Mouse (Mus musculus): ENCODE measurements at regions not wholly inside any gene's neighbourhood (a gene's known extent, or its start where the extent isn't known, plus 50 kb on each side); places are given as distances from the start of the nearest gene placed in this dataset.

- no peaks in the 10 kb centered on the region for H3K36me3 ChIP-seq (ENCODE audit: control insufficient read depth, insufficient read depth, low read length)
- H3K4me2 ChIP-seq (ENCODE audit: low read depth), result peak overlapping the region; percentile 19; the same call in 1 of the 2 replicates
- WGBS, result 14% methylated on average over 11 of the region's 11 CpGs
- DNase-seq (ENCODE audit: low spot score), result peak; percentile 57
- H3K27ac ChIP-seq (ENCODE audit: low read depth, low read length), result peak overlapping the region; percentile 66
- H3K4me3 ChIP-seq (ENCODE audit: low read depth, low read length), result no peak overlapping the region
- no peak overlapping the region for H3K9ac ChIP-seq (ENCODE audit: low read length)
- H3K27me3 ChIP-seq (ENCODE audit: control insufficient read depth, insufficient read depth, low read length), result no peaks in the 10 kb centered on the region
- no peaks in the 10 kb centered on the region for H3K9me3 ChIP-seq (ENCODE audit: control insufficient read depth, low read length)
- H3K4me1 ChIP-seq (ENCODE audit: control insufficient read depth, insufficient read depth, low read length), result peaks cover 3% of the 10 kb centered on the region; the same call in 1 of the 2 replicates
- ATAC-seq (ENCODE audit: insufficient read depth, low FRiP score, low TSS enrichment), result no peak
Measured at GRCm38 (mm10) chr6:93066553-93067376, 123.5 kb upstream of the Adamts9 start.

- no peak overlapping the region for H3K9ac ChIP-seq (ENCODE audit: low read length)
- peak overlapping the region; percentile 66 for H3K27ac ChIP-seq (ENCODE audit: low read depth, low read length)
- H3K4me3 ChIP-seq (ENCODE audit: low read depth, low read length), result no peak overlapping the region
- peaks cover 3% of the 10 kb centered on the region; the same call in 1 of the 2 replicates for H3K4me1 ChIP-seq (ENCODE audit: control insufficient read depth, insufficient read depth, low read length)
- 63% methylated on average over 12 of the region's 12 CpGs for WGBS
- H3K4me2 ChIP-seq (ENCODE audit: low read depth), result peak overlapping the region; percentile 19; the same call in 1 of the 2 replicates
- no peaks in the 10 kb centered on the region for H3K27me3 ChIP-seq (ENCODE audit: control insufficient read depth, insufficient read depth, low read length)
- DNase-seq (ENCODE audit: low spot score) (peak; percentile 31), ATAC-seq (ENCODE audit: insufficient read depth, low FRiP score, low TSS enrichment) (no peak)
- H3K36me3 ChIP-seq (ENCODE audit: control insufficient read depth, insufficient read depth, low read length), result no peaks in the 10 kb centered on the region
- no peaks in the 10 kb centered on the region for H3K9me3 ChIP-seq (ENCODE audit: control insufficient read depth, low read length)
Measured at GRCm38 (mm10) chr6:93065917-93066552, 122.7 kb upstream of the Adamts9 start.

- H3K4me1 ChIP-seq (ENCODE audit: control insufficient read depth, insufficient read depth, low read length), result peaks cover 3% of the 10 kb centered on the region; the same call in 1 of the 2 replicates
- H3K27ac ChIP-seq (ENCODE audit: low read depth, low read length), result no peak overlapping the region
- ATAC-seq (ENCODE audit: insufficient read depth, low FRiP score, low TSS enrichment), result no peak
- H3K4me3 ChIP-seq (ENCODE audit: low read depth, low read length), result no peak overlapping the region
- DNase-seq (ENCODE audit: low spot score), result no peak
- 80% methylated on average over 6 of the region's 6 CpGs for WGBS
- H3K36me3 ChIP-seq (ENCODE audit: control insufficient read depth, insufficient read depth, low read length), result no peaks in the 10 kb centered on the region
- H3K4me2 ChIP-seq (ENCODE audit: low read depth), result no peak overlapping the region
- no peaks in the 10 kb centered on the region for H3K9me3 ChIP-seq (ENCODE audit: control insufficient read depth, low read length)
- H3K9ac ChIP-seq (ENCODE audit: low read length), result no peak overlapping the region
- no peaks in the 10 kb centered on the region for H3K27me3 ChIP-seq (ENCODE audit: control insufficient read depth, insufficient read depth, low read length)
Measured at GRCm38 (mm10) chr6:93065366-93065765, 122.1 kb upstream of the Adamts9 start.

GRCm38 (mm10) chr6:93064366-93064765 lies 121.1 kb upstream of the Adamts9 start:
- H3K4me1 ChIP-seq (ENCODE audit: control insufficient read depth, insufficient read depth, low read length), result peaks cover 3% of the 10 kb centered on the region; the same call in 1 of the 2 replicates
- no peak overlapping the region for H3K4me3 ChIP-seq (ENCODE audit: low read depth, low read length)
- DNase-seq (ENCODE audit: low spot score) (no peak), ATAC-seq (ENCODE audit: insufficient read depth, low FRiP score, low TSS enrichment) (no peak)
- H3K36me3 ChIP-seq (ENCODE audit: control insufficient read depth, insufficient read depth, low read length), result no peaks in the 10 kb centered on the region
- no peak overlapping the region for H3K27ac ChIP-seq (ENCODE audit: low read depth, low read length)
- WGBS, result 85% methylated on average over 7 of the region's 7 CpGs
- no peak overlapping the region for H3K9ac ChIP-seq (ENCODE audit: low read length)
- no peaks in the 10 kb centered on the region for H3K9me3 ChIP-seq (ENCODE audit: control insufficient read depth, low read length)
- no peaks in the 10 kb centered on the region for H3K27me3 ChIP-seq (ENCODE audit: control insufficient read depth, insufficient read depth, low read length)
- H3K4me2 ChIP-seq (ENCODE audit: low read depth), result no peak overlapping the region

- Histone ChIP-seq H3K4me2 (ENCODE audit: low read depth) (no peak overlapping the region), H3K27ac (ENCODE audit: low read depth, low read length) (no peak overlapping the region), H3K36me3 (ENCODE audit: control insufficient read depth, insufficient read depth, low read length) (no peaks in the 10 kb centered on the region), H3K4me1 (ENCODE audit: control insufficient read depth, insufficient read depth, low read length) (peaks cover 2% of the 10 kb centered on the region; the same call in 1 of the 2 replicates), H3K9me3 (ENCODE audit: control insufficient read depth, low read length) (no peaks in the 10 kb centered on the region), H3K4me3 (ENCODE audit: low read depth, low read length) (no peak overlapping the region), H3K9ac (ENCODE audit: low read length) (no peak overlapping the region), H3K27me3 (ENCODE audit: control insufficient read depth, insufficient read depth, low read length) (no peaks in the 10 kb centered on the region)
- WGBS, result 77% methylated on average over 3 of the region's 3 CpGs
- DNase-seq (ENCODE audit: low spot score) (no peak), ATAC-seq (ENCODE audit: insufficient read depth, low FRiP score, low TSS enrichment) (no peak)
Measured at GRCm38 (mm10) chr6:93061741-93062140, 118.4 kb upstream of the Adamts9 start.

DNA sequence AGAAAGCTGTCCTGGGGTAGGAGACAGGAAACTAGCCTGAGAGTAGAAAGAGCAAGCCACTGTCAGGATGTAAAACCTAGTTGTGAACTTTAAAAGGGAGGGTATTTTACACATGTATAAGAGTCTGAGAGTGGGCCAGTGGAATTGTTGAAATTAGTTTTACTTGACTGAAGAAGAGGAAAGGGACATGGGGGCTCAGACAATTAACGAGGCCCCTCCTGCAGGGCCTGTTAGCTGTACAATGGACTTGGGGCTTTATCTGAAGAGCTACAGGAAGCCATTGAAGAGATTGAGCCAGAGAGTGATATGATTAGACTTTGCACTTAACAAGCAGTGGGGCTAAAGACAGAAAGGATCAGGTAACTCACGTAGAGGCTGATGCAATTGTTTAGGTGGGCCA lies 102.2 kb upstream of the Adamts9 start:
- H3K4me1 ChIP-seq (ENCODE audit: control insufficient read depth, insufficient read depth, low read length), result no peaks in the 10 kb centered on the region
- H3K9me3 ChIP-seq (ENCODE audit: control insufficient read depth, low read length), result no peaks in the 10 kb centered on the region
- no peaks in the 10 kb centered on the region for H3K36me3 ChIP-seq (ENCODE audit: control insufficient read depth, insufficient read depth, low read length)
- H3K4me3 ChIP-seq (ENCODE audit: low read depth, low read length), result no peak overlapping the region
- DNase-seq (ENCODE audit: low spot score) (no peak), ATAC-seq (ENCODE audit: insufficient read depth, low FRiP score, low TSS enrichment) (no peak)
- WGBS, result 58% methylated on average over 2 of the region's 2 CpGs
- no peaks in the 10 kb centered on the region for H3K27me3 ChIP-seq (ENCODE audit: control insufficient read depth, insufficient read depth, low read length)
- H3K27ac ChIP-seq (ENCODE audit: low read depth, low read length), result no peak overlapping the region
- no peak overlapping the region for H3K9ac ChIP-seq (ENCODE audit: low read length)
- H3K4me2 ChIP-seq (ENCODE audit: low read depth), result no peak overlapping the region

GRCm38 (mm10) chr6:93041041-93041440 lies 97.7 kb upstream of the Adamts9 start:
- 94% methylated on average over 3 of the region's 3 CpGs for WGBS
- no peak for ATAC-seq (ENCODE audit: insufficient read depth, low FRiP score, low TSS enrichment)

GRCm38 (mm10) chr6:93031812-93032330 lies 88.6 kb upstream of the Adamts9 start:
- Histone ChIP-seq H3K36me3 (ENCODE audit: control insufficient read depth, insufficient read depth, low read length) (no peaks in the 10 kb centered on the region; the same call in 1 of the 2 replicates), H3K4me2 (ENCODE audit: low read depth) (no peak overlapping the region), H3K27me3 (ENCODE audit: control insufficient read depth, insufficient read depth, low read length) (no peaks in the 10 kb centered on the region), H3K9me3 (ENCODE audit: control insufficient read depth, low read length) (no peaks in the 10 kb centered on the region), H3K4me3 (ENCODE audit: low read depth, low read length) (no peak overlapping the region), H3K27ac (ENCODE audit: low read depth, low read length) (no peak overlapping the region), H3K4me1 (ENCODE audit: control insufficient read depth, insufficient read depth, low read length) (no peaks in the 10 kb centered on the region), H3K9ac (ENCODE audit: low read length) (no peak overlapping the region)
- 95% methylated on average over 1 of the region's 1 CpGs for WGBS
- DNase-seq (ENCODE audit: low spot score) (no peak), ATAC-seq (ENCODE audit: insufficient read depth, low FRiP score, low TSS enrichment) (no peak)

More at GRCm38 (mm10) chr6:93041041-93041440, 97.7 kb upstream of the Adamts9 start:
- no peak for DNase-seq (ENCODE audit: low spot score)
- H3K9ac ChIP-seq (ENCODE audit: low read length), result no peak overlapping the region
- no peaks in the 10 kb centered on the region for H3K9me3 ChIP-seq (ENCODE audit: control insufficient read depth, low read length)
- no peaks in the 10 kb centered on the region for H3K27me3 ChIP-seq (ENCODE audit: control insufficient read depth, insufficient read depth, low read length)
- H3K4me2 ChIP-seq (ENCODE audit: low read depth), result no peak overlapping the region
- H3K36me3 ChIP-seq (ENCODE audit: control insufficient read depth, insufficient read depth, low read length), result no peaks in the 10 kb centered on the region; the same call in 1 of the 2 replicates
- H3K4me3 ChIP-seq (ENCODE audit: low read depth, low read length), result no peak overlapping the region
- H3K4me1 ChIP-seq (ENCODE audit: control insufficient read depth, insufficient read depth, low read length), result no peaks in the 10 kb centered on the region
- H3K27ac ChIP-seq (ENCODE audit: low read depth, low read length), result no peak overlapping the region
